Mouse (Mus musculus): ENCODE measurements around the gene Fam71e1.

Fam71e1 gene

DNA sequence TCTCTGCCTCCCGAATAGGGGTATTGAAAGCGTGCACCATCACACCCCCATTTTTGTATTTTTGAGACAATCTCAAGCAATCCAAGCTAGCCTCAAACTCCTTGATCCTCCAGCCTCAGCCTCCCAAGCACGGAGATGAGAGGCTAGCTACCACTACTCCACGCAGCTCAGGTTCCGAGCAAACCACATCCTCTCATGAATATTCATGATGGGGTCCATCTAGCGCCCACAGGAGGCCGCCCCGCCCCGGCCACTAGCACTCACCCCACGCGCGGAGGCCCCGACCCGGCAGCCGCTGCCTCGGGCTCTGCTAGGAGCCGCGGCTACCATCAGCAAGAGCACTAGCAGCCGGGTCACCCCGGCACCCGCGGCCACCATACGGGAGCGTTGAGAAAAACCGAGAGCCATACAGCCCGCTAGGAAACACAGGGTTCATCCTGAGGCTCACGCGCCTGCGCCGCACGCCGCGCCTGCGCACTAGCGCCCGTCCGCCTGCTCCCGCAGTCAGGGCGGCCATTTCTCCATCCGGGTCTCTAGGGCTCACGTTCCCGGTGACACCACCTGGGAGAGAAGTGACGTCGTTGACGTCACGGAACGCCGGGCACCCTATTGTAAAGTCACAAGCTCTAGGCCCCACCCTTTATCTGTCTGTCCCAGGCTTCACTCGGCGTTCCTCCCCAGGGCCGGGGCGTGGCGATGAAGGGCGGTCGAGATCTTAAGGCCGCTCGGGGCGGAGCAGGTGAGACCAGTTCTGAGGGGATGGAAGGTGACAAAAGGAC, at the start of gene Fam71e1, which contains the start of gene Emc10:
TSS of gene Fam71e1 (plus strand) at position 590 of the 779 bp plus-strand sequence.
TSS of gene Emc10 (minus strand) at position 538 of the 779 bp plus-strand sequence.
- no peak; the same call in 1 of the 2 replicates for TF ChIP-seq GATA4 (IDR thresholded peaks at IDR 0.05; ENCODE audit: insufficient replicate concordance, low read length)

DNA sequence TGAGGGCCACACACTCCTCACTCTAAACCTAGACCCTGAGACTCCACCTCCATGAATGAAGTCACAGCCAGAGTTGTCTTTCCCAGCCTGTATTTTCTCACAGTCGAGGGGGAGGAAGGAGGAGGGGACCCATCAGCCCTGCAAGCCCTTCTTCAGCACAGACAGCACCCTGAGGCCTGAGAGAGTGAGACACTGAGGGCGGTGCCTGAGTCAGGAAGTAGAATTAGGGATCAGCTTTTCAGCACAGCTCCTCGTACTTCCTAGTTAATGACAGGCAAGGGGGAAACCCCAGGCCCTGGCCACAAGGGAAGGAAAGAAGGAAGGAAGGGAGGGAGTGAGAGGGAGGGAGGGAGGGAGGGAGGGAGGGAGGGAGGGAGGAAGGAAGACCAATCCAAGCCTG, 43.1 kb upstream of the Fam71e1 start:
- no peak for TF ChIP-seq GATA4 (IDR thresholded peaks at IDR 0.05; ENCODE audit: insufficient replicate concordance, low read length)

DNA sequence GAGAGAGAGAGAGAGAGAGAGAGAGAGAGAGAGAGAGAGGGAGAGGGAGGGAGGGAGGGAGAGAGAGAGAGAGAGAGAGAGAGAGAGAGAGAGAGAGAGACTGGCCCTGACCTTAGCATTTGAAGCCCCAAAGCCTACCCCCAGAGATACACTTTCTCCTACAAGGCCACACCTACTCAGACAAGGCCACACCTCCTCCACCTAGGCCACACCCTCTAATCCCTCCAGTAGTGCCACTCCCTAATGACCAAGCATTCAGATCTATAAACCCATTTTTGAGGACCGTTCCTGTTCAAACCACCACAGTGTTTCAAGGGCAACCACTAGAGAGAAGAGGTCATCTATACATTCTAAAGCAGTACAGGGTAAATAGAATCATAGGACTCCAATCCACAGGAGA, 40.1 kb upstream of the Fam71e1 start:
- no peak for TF ChIP-seq GATA4 (IDR thresholded peaks at IDR 0.05; ENCODE audit: insufficient replicate concordance, low read length)

DNA sequence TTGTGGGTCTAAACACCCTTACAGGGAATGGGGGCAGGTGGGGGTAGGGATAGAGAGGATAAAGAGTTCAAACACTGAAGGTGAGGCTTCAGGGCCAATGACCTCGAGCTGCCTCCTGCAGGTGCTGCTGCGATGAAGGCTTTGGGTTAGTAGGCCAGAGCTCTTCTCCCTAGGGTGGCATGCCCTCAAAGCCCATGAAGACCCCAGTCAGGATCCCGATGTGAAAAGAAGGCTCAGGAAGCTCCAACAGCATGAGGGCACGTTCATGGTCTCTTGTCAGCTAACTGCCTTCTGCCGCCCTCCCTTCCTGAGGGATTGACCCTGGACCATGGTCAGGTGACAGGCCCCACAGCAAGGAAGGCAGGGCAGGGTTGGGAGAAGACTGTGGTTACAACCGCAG, 36.3 kb upstream of the Fam71e1 start:
- TF ChIP-seq GATA4 (IDR thresholded peaks at IDR 0.05; ENCODE audit: insufficient replicate concordance, low read length) = no peak

DNA sequence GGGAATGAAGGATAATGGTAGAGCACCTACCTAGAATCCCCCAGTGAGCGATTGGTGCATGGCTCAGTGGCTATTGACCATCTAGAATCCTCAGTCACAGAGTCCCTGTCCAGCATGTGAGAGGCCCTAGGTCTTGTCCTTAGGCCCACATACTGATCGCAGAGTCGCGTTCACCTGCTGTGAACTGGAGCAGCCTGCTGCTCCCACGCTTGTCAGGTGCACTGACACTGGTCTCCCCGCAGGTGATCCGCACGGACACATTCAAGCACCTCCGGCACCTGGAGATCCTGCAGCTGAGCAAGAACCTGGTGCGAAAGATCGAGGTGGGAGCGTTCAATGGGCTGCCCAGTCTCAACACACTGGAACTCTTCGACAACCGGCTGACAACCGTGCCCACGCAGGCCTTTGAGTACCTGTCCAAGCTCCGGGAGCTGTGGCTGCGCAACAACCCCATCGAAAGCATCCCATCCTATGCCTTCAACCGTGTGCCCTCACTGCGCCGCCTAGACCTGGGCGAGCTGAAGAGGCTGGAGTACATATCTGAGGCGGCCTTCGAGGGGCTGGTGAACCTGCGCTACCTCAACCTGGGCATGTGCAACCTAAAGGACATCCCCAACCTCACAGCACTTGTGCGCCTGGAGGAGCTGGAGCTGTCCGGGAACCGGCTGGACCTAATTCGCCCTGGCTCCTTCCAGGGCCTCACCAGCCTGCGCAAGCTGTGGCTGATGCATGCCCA, 35.4 kb upstream of the Fam71e1 start:
- no peak for TF ChIP-seq GATA4 (IDR thresholded peaks at IDR 0.05; ENCODE audit: insufficient replicate concordance, low read length)

DNA sequence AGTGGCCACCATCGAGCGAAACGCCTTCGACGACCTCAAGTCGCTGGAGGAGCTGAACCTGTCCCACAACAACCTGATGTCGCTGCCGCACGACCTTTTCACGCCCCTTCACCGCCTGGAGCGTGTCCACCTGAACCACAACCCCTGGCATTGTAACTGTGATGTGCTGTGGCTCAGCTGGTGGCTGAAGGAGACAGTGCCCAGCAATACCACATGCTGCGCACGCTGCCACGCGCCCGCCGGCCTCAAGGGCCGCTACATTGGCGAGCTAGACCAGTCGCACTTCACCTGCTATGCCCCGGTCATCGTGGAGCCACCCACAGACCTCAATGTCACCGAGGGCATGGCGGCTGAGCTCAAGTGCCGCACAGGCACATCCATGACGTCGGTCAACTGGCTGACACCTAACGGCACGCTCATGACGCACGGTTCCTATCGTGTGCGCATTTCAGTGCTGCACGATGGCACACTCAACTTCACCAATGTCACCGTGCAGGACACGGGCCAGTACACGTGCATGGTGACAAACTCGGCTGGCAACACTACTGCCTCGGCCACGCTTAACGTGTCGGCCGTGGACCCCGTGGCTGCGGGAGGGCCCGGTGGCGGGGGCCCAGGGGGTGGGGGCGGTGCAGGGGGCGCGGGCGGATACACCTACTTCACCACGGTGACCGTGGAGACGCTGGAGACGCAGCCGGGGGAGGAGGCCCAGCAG, 34.7 kb upstream of the Fam71e1 start:
- TF ChIP-seq GATA4 (IDR thresholded peaks at IDR 0.05; ENCODE audit: insufficient replicate concordance, low read length) = no peak

DNA sequence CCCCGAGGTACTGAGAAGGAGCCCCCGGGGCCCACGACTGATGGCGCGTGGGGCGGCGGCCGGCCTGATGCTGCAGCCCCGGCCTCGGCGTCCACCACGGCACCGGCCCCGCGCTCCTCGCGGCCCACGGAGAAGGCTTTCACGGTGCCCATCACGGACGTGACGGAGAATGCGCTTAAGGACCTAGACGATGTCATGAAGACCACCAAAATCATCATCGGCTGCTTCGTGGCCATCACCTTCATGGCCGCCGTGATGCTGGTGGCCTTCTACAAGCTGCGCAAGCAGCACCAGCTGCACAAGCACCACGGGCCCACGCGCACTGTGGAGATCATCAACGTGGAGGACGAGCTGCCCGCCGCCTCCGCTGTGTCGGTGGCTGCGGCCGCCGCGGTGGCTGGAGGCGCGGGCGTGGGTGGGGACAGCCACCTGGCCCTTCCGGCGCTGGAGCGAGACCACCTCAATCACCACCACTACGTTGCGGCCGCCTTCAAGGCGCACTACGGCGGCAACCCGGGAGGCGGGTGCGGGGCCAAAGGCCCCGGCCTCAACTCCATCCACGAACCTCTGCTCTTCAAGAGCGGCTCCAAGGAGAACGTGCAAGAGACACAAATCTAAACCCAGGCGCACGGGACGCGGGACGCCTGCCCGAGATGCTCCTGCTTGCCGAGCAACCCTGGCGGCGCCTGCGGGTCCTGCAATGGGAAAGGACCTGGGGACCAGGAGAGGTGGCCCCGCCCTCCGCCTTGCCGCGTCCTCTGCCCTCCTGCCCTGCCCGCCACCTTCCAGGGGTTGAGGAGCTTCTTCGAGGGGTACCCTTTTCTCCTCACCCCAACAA, 33.9 kb upstream of the Fam71e1 start:
- TF ChIP-seq GATA4 (IDR thresholded peaks at IDR 0.05; ENCODE audit: insufficient replicate concordance, low read length) = no peak

DNA sequence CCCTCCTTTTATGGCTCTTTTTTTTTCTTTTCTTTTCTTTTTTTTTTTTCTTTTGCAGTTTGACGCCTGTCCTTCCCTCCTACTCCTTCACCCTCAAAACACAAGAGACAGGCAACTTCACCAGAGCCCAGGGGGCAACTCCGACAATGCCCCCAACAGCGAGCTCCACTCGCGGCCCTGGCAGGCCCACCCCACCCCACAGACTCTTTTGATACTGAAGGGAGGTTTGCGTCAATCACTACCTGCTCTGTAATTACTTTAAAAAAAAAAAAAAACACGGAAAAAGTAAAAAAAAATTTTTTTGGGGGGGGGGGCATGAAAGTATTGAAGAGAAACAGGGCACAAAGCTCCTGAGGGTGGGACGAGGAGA, 33.3 kb upstream of the Fam71e1 start:
- no peak for TF ChIP-seq GATA4 (IDR thresholded peaks at IDR 0.05; ENCODE audit: insufficient replicate concordance, low read length)

DNA sequence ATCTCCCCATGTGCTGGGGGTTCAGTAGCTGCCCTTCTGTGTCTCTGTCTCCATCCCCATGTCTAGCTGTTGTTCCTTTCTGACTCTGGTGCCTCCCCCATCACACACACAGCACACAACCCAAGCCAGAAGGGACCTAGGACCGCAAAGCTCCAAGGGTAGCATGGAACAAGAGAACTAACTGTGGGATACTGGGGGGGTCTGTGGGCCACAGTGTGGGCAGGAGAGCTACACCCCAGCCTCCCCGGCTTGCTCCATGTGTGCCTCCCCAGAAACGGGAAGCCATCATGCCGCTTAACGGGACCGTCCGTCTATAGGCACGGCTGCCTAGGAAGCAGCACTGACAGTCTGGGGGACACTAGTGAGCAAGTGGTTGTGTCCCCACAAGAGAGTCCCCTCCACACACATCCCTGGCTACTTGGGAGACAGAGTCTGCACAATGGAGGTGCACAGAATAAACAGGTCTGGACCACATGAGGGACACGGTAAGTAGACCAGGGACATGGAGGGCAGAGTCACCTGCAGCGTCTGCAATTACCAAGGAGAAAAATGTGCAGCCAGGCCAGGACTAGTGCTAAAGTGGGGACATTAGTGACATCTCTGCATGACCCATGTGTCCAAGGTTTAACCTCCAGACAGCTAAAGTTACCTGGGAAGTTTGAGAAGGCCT, 32.7 kb upstream of the Fam71e1 start:
- TF ChIP-seq GATA4 (IDR thresholded peaks at IDR 0.05; ENCODE audit: insufficient replicate concordance, low read length) = no peak

DNA sequence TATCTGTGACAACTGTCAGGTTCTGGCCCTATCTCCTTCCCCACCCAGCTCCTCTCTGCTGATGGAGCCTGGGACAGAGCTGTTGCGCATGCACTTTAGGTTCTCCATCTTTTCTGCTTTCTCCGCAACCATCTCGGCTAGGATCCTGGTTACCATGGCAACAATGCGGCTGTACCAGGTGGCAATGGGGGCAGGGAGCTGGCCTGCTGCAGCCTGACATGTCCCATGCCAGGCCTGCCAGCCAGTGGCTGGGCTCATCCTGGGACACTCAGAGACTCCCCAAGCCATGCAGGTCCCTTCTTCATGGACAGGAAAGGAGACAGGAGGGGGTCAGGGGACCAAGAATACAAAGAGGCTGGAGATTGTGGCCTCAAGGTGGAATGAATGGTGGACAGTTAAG, 31.9 kb upstream of the Fam71e1 start:
- TF ChIP-seq GATA4 (IDR thresholded peaks at IDR 0.05; ENCODE audit: insufficient replicate concordance, low read length) = no peak

DNA sequence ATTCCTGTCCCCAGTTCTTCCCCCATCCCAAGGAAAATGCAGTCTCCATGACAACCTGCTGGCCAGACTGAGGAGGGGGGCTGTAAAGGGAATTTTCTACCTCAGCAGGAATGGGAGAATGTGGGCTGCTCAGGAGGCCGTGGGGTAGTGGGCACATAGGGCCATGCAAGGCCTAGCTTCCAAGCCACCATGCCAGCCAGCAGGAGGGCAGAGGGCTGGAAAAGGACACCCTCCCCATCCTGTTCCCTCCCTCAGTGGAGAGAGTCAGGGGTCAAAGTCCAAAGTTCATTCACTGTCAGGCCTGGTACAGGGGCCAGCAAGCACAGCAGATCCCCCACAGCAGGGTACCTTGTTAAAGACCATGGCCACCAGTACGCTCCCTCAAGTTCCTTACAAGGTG, 31.3 kb upstream of the Fam71e1 start, which contains the start of gene Aspdh:
TSS of gene Aspdh (plus strand) at position 281 of the 400 bp plus-strand sequence.
- no peak for TF ChIP-seq GATA4 (IDR thresholded peaks at IDR 0.05; ENCODE audit: insufficient replicate concordance, low read length)

DNA sequence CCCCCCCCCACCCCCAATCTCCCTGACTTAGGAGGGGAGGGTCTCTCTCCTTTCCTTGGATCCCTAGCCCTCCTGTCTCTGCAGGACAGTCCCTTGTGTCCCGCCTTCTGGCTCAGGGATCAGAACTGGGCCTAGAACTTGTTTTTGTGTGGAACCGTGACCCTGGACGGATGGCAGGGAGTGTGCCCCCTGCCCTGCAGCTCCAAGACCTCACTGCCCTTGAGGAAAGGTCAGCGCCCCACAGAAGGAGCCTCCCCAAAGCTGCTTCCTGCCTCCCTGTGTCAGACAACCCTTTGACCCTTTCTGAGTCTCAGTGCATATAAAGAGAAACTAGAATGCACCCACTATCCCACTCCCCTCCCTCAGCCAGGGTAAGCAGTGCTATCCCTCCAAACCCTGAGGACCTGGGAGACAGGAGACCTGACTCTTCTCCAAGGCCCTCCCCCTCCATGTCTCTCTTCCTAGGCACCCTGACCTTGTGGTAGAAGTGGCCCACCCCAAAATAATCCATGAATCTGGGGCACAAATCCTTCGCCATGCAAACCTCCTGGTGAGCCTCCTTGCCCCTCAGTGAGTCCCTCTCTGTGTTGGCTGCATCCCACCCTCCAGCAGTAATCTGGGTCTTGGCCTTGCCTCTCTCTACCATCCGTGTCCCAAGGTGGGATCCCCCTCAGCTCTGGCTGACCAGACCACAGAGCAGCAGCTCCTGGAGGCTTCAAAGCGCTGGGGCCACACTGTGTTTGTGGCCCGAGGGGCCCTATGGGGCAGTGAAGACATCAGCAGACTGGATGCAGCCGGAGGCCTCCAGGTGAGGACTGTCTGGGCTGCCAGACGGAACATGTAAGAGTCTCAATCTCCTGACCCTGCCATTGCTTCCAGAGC, 30.1 kb upstream of the Fam71e1 start:
- no peak for TF ChIP-seq GATA4 (IDR thresholded peaks at IDR 0.05; ENCODE audit: insufficient replicate concordance, low read length)

DNA sequence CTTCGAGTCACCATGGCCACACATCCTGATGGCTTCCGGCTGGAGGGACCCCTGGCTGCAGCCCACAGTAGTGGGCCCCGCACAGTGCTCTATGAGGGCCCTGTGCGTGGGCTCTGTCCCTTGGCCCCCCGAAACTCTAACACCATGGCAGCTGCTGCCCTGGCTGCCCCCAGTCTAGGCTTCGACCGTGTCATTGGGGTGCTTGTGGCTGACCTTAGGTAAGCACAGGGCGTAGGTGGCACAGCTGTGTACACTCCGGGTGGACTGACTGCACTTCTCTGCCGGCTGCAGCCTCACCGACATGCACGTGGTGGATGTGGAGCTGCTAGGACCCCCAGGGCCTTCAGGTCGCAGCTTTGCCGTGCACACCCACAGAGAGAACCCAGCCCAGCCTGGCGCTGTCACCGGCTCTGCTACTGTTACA, 29.5 kb upstream of the Fam71e1 start:
- no peak for TF ChIP-seq GATA4 (IDR thresholded peaks at IDR 0.05; ENCODE audit: insufficient replicate concordance, low read length)
